11 mouse cellular contexts compared by ENCODE assay signal in genomic region chr17:56233389-56233788, GRCm38 (mm10). TPM values are rescaled to one million over a fixed set of nuclear protein-coding genes. Genes with fewer than 3 reads are reported as not detected.
DNase-seq lines count a peak whose midpoint lies in the region; ATAC-seq and TF ChIP-seq lines count a peak whose summit lies in the region.
"Had no signal": no experiment of that assay in that cellular context is flagged by ENCODE, and none has a peak within 500 bp of the region (broad histone marks: within the 10 kb centered on the region; RNA-seq: fewer than 3 reads in every experiment).

No protein-coding gene starts in this region.

- 25% methylated on average over 8 of the region's 8 CpGs for WGBS in cerebellum, adult 2 months
- 57% methylated on average over 8 of the region's 8 CpGs for WGBS in forebrain, embryonic 12.5 days
- WGBS in hindbrain, postnatal 0 days = 40% methylated on average over 8 of the region's 8 CpGs
- WGBS in midbrain, postnatal 0 days = 43% methylated on average over 8 of the region's 8 CpGs

- no peak for TF ChIP-seq CTCF in cerebellum, adult 2 months (IDR thresholded peaks at IDR 0.05; ENCODE audit: borderline replicate concordance, insufficient read depth, low read depth, low read length)
- no peak for TF ChIP-seq CTCF in hindbrain, postnatal 0 days (IDR thresholded peaks at IDR 0.05; ENCODE audit: low read depth)
- TF ChIP-seq CTCF in midbrain, postnatal 0 days (IDR thresholded peaks at IDR 0.05) = no peak

- H3K27ac ChIP-seq in cerebellum, adult 2 months (ENCODE audit: insufficient read depth, low read length) = peak overlapping the region; percentile 22; the same call in 1 of the 2 replicates
- 0 out of 2 replicates have a peak overlapping the region, but pooled peaks have one; percentile 21 for H3K27ac ChIP-seq in forebrain, embryonic 12.5 days
- no peak overlapping the region for H3K27ac ChIP-seq in hindbrain, postnatal 0 days
- H3K27ac ChIP-seq in midbrain, postnatal 0 days (ENCODE audit: low read depth, low read length) = 0 out of 2 replicates have a peak overlapping the region, but pooled peaks have one; percentile 27
- H3K27ac ChIP-seq: heart, adult 2 months; lung, embryonic 15.5 days had no signal

- no peaks in the 10 kb centered on the region for H3K36me3 ChIP-seq in forebrain, embryonic 12.5 days (replicated peaks)
- no peaks in the 10 kb centered on the region for H3K36me3 ChIP-seq in hindbrain, postnatal 0 days (ENCODE audit: insufficient read depth, low read length)
- no peaks in the 10 kb centered on the region for H3K36me3 ChIP-seq in midbrain, postnatal 0 days (ENCODE audit: insufficient read depth, low read length)
- H3K36me3 ChIP-seq: G1E; lung, embryonic 15.5 days had no signal

- ATAC-seq in forebrain, embryonic 12.5 days (ENCODE audit: low FRiP score) = peak; percentile 33
- ATAC-seq in hindbrain, postnatal 0 days = peak; percentile 14; the same call in 1 of the 2 replicates
- 0 out of 2 replicates have a peak, but pooled peaks have one; percentile 6 for ATAC-seq in midbrain, postnatal 0 days (ENCODE audit: low FRiP score)

- no peak overlapping the region for H3K9ac ChIP-seq in forebrain, embryonic 12.5 days
- H3K9ac ChIP-seq in hindbrain, postnatal 0 days (replicated peaks; ENCODE audit: low read length) = no peak overlapping the region
- H3K9ac ChIP-seq in midbrain, postnatal 0 days (replicated peaks; ENCODE audit: low read length, poor library complexity, severe bottlenecking) = no peak overlapping the region
- H3K9ac ChIP-seq: lung, embryonic 15.5 days had no signal

- H3K9me3 ChIP-seq in forebrain, embryonic 12.5 days = no peaks in the 10 kb centered on the region
- H3K9me3 ChIP-seq in hindbrain, postnatal 0 days (ENCODE audit: low read length) = no peaks in the 10 kb centered on the region
- H3K9me3 ChIP-seq in midbrain, postnatal 0 days (ENCODE audit: low read length) = no peaks in the 10 kb centered on the region
- H3K9me3 ChIP-seq: G1E; lung, embryonic 15.5 days had no signal

- no peak for DNase-seq in cerebellum, adult 2 months
- no peak for DNase-seq in cerebellum, adult 11-12 months
- DNase-seq in hindbrain, postnatal 0 days (ENCODE audit: low spot score) = no peak
- DNase-seq in midbrain, postnatal 0 days (ENCODE audit: low spot score) = no peak
- DNase-seq in thymus, postnatal 25 days = no peak
- DNase-seq in spleen, postnatal 4 days (ENCODE audit: low spot score in 2 of 2) = no peak
- DNase-seq in yolk sac, embryonic 10.5 days (ENCODE audit: low spot score) = no peak
- DNase-seq: heart, adult 2 months had no signal

- no peak for TF ChIP-seq POLR2A in cerebellum, adult 2 months (IDR thresholded peaks at IDR 0.05; ENCODE audit: borderline replicate concordance, insufficient read depth, low read length)

- peak overlapping the region; percentile 36 for H3K4me2 ChIP-seq in forebrain, embryonic 12.5 days
- H3K4me2 ChIP-seq in hindbrain, postnatal 0 days (ENCODE audit: low read depth, low read length) = peak overlapping the region; percentile 43
- H3K4me2 ChIP-seq in midbrain, postnatal 0 days (ENCODE audit: low read depth, low read length, poor library complexity, severe bottlenecking) = peak overlapping the region; percentile 43
- H3K4me2 ChIP-seq: lung, embryonic 15.5 days had no signal

- peaks cover 3% of the 10 kb centered on the region; the same call in 1 of the 2 replicates for H3K4me1 ChIP-seq in cerebellum, adult 2 months (ENCODE audit: control insufficient read depth, insufficient read depth, low read length)
- H3K4me1 ChIP-seq in forebrain, embryonic 12.5 days = peaks cover 16% of the 10 kb centered on the region
- H3K4me1 ChIP-seq in hindbrain, postnatal 0 days (ENCODE audit: insufficient read depth, low read length) = peaks cover 10% of the 10 kb centered on the region
- peaks cover 6% of the 10 kb centered on the region; the same call in 1 of the 2 replicates for H3K4me1 ChIP-seq in midbrain, postnatal 0 days (ENCODE audit: insufficient read depth, low read length)
- H3K4me1 ChIP-seq: lung, embryonic 15.5 days had no signal

- no peaks in the 10 kb centered on the region for H3K27me3 ChIP-seq in cerebellum, adult 2 months (ENCODE audit: control insufficient read depth, insufficient read depth, low read length)
- peaks cover 6% of the 10 kb centered on the region for H3K27me3 ChIP-seq in forebrain, embryonic 12.5 days
- no peaks in the 10 kb centered on the region for H3K27me3 ChIP-seq in hindbrain, postnatal 0 days (ENCODE audit: insufficient read depth, low read length)
- no peaks in the 10 kb centered on the region; the same call in 1 of the 2 replicates for H3K27me3 ChIP-seq in midbrain, postnatal 0 days (ENCODE audit: insufficient read depth, low read length)
- H3K27me3 ChIP-seq: lung, embryonic 15.5 days had no signal

- H3K4me3 ChIP-seq in cerebellum, adult 2 months (replicated peaks; ENCODE audit: insufficient read depth, low read depth, low read length) = peak overlapping the region; percentile 43
- H3K4me3 ChIP-seq in forebrain, embryonic 12.5 days (replicated peaks) = no peak overlapping the region
- H3K4me3 ChIP-seq in hindbrain, postnatal 0 days (ENCODE audit: low read length) = 0 out of 2 replicates have a peak overlapping the region, but pooled peaks have one; percentile 8
- peak overlapping the region; percentile 16; the same call in 1 of the 2 replicates for H3K4me3 ChIP-seq in midbrain, postnatal 0 days (ENCODE audit: low read depth, low read length)
- H3K4me3 ChIP-seq: heart, adult 2 months; lung, embryonic 15.5 days had no signal

RNA-seq across cellular contexts. Expression of gene Dpp9, which starts 14.7 kb away (rescaled TPM):
- polyA plus RNA-seq in cerebellum, adult 2 months (2012; rRNA removed) = 54.7 and 56.3 TPM in 2 replicates
- 43.4 and 48.6 TPM in 2 replicates for polyA plus RNA-seq in forebrain, embryonic 12.5 days (2016; fragmentation: Nextera tagmentation; extraction: Ambion mirVana)
- total RNA-seq in hindbrain, postnatal 0 days (2014; rRNA removed) = 30.3 and 31.3 TPM in 2 replicates
- polyA plus RNA-seq in hindbrain, postnatal 0 days (2015; fragmentation: Nextera tagmentation; extraction: Ambion mirVana) = 18.9 and 19.0 TPM in 2 replicates
- 24.6 and 29.7 TPM in 2 replicates for total RNA-seq in midbrain, postnatal 0 days (2014; rRNA removed)
- polyA plus RNA-seq in midbrain, postnatal 0 days (2015; fragmentation: Nextera tagmentation; extraction: Ambion mirVana) = 19.4 and 19.7 TPM in 2 replicates

RNA-seq across cellular contexts. Expression of gene Fem1a, which starts 23.2 kb away (rescaled TPM):
- polyA plus RNA-seq in cerebellum, adult 2 months (2012; rRNA removed) = 19.9 and 21.8 TPM in 2 replicates
- 18.2 and 20.3 TPM in 2 replicates for polyA plus RNA-seq in forebrain, embryonic 12.5 days (2016; fragmentation: Nextera tagmentation; extraction: Ambion mirVana)
- 47.0 and 49.2 TPM in 2 replicates for total RNA-seq in hindbrain, postnatal 0 days (2014; rRNA removed)
- 15.1 and 15.7 TPM in 2 replicates for polyA plus RNA-seq in hindbrain, postnatal 0 days (2015; fragmentation: Nextera tagmentation; extraction: Ambion mirVana)
- 43.2 and 45.3 TPM in 2 replicates for total RNA-seq in midbrain, postnatal 0 days (2014; rRNA removed)
- 13.8 and 14.2 TPM in 2 replicates for polyA plus RNA-seq in midbrain, postnatal 0 days (2015; fragmentation: Nextera tagmentation; extraction: Ambion mirVana)

RNA-seq across cellular contexts. Expression of gene Ticam1, which starts 43.2 kb away (rescaled TPM):
- polyA plus RNA-seq in cerebellum, adult 2 months (2012; rRNA removed) = 4.5 and 4.7 TPM in 2 replicates
- 1.5 and 1.7 TPM in 2 replicates for polyA plus RNA-seq in forebrain, embryonic 12.5 days (2016; fragmentation: Nextera tagmentation; extraction: Ambion mirVana)
- 3.1 and 3.4 TPM in 2 replicates for total RNA-seq in hindbrain, postnatal 0 days (2014; rRNA removed)
- polyA plus RNA-seq in hindbrain, postnatal 0 days (2015; fragmentation: Nextera tagmentation; extraction: Ambion mirVana) = 1.2 and 1.3 TPM in 2 replicates
- total RNA-seq in midbrain, postnatal 0 days (2014; rRNA removed) = 3.1 and 3.7 TPM in 2 replicates
- polyA plus RNA-seq in midbrain, postnatal 0 days (2015; fragmentation: Nextera tagmentation; extraction: Ambion mirVana) = 0.91 and 1.1 TPM in 2 replicates

RNA-seq across cellular contexts. Expression of gene Mydgf, which starts 49.7 kb away (rescaled TPM):
- 44.5 and 45.0 TPM in 2 replicates for polyA plus RNA-seq in cerebellum, adult 2 months (2012; rRNA removed)
- 54.5 and 57.3 TPM in 2 replicates for polyA plus RNA-seq in forebrain, embryonic 12.5 days (2016; fragmentation: Nextera tagmentation; extraction: Ambion mirVana)
- 58.1 and 59.0 TPM in 2 replicates for total RNA-seq in hindbrain, postnatal 0 days (2014; rRNA removed)
- 86.6 and 86.9 TPM in 2 replicates for polyA plus RNA-seq in hindbrain, postnatal 0 days (2015; fragmentation: Nextera tagmentation; extraction: Ambion mirVana)
- total RNA-seq in midbrain, postnatal 0 days (2014; rRNA removed) = 41.7 and 49.3 TPM in 2 replicates
- polyA plus RNA-seq in midbrain, postnatal 0 days (2015; fragmentation: Nextera tagmentation; extraction: Ambion mirVana) = 75.8 and 82.5 TPM in 2 replicates

RNA-seq across cellular contexts. Expression of gene Plin3, which starts 59.3 kb away (rescaled TPM):
- 15.6 and 20.9 TPM in 2 replicates for polyA plus RNA-seq in cerebellum, adult 2 months (2012; rRNA removed)
- 28.6 and 28.8 TPM in 2 replicates for polyA plus RNA-seq in forebrain, embryonic 12.5 days (2016; fragmentation: Nextera tagmentation; extraction: Ambion mirVana)
- 12.4 and 13.9 TPM in 2 replicates for total RNA-seq in hindbrain, postnatal 0 days (2014; rRNA removed)
- polyA plus RNA-seq in hindbrain, postnatal 0 days (2015; fragmentation: Nextera tagmentation; extraction: Ambion mirVana) = 16.0 and 17.0 TPM in 2 replicates
- 8.1 and 12.4 TPM in 2 replicates for total RNA-seq in midbrain, postnatal 0 days (2014; rRNA removed)
- 9.6 and 12.1 TPM in 2 replicates for polyA plus RNA-seq in midbrain, postnatal 0 days (2015; fragmentation: Nextera tagmentation; extraction: Ambion mirVana)
